Mouse (Mus musculus) forebrain, postnatal 0 days (tissue): ENCODE measurements around the gene Ambra1. TPM values are rescaled to one million over a fixed set of nuclear protein-coding genes. Genes with fewer than 3 reads are reported as not detected.
A peak's percentile ranks its signal among the peaks of the same experiment; 100 is the strongest.

ENCODE experiments used
- ATAC-seq: fragments of 200-750 bp; cut with Nextera tagmentation; 2 replicates; pipeline ENCODE4 v1.8.0; 2017; ENCODE audit warnings: mild to moderate bottlenecking, moderate library complexity
- DNase-seq: peaks from one replicate; pipeline ENCODE4 v3.0.0-alpha.2; 2015
- H3K27ac ChIP-seq: fragments of 300-500 bp; sonication (generic); 2 replicates; pipeline ENCODE4 v1.5.1; 2014; ENCODE audit warnings: low read depth, mild to moderate bottlenecking, antibody characterized with exemption, low read length, moderate library complexity, mixed read lengths
- H3K27me3 ChIP-seq: fragments of 300-500 bp; sonication (generic); 2 replicates; pipeline ENCODE4 v1.6.1; 2014; ENCODE audit warnings: mild to moderate bottlenecking, low read length, mixed read lengths; ENCODE audit not compliant: insufficient read depth
- H3K36me3 ChIP-seq: fragments of 300-500 bp; sonication (generic); 2 replicates; pipeline ENCODE4 v1.6.1; 2014; ENCODE audit warnings: mild to moderate bottlenecking, moderate library complexity; ENCODE audit not compliant: insufficient read depth
- H3K4me1 ChIP-seq: fragments of 300-500 bp; sonication (generic); 2 replicates; pipeline ENCODE4 v1.6.1; 2014; ENCODE audit warnings: antibody characterized with exemption; ENCODE audit not compliant: insufficient read depth
- H3K4me2 ChIP-seq: fragments of 300-500 bp; sonication (generic); 2 replicates; pipeline ENCODE4 v1.6.1; 2014; ENCODE audit warnings: low read depth, mild to moderate bottlenecking, moderate library complexity
- H3K4me3 ChIP-seq: fragments of 300-500 bp; sonication (generic); 2 replicates; pipeline ENCODE4 v1.5.1; 2014; ENCODE audit warnings: low read depth, low read length, mixed read lengths
- H3K9ac ChIP-seq: fragments of 300-500 bp; sonication (generic); 2 replicates; pipeline ENCODE4 v1.6.1; 2014; ENCODE audit warnings: mild to moderate bottlenecking
- H3K9me3 ChIP-seq: fragments of 300-500 bp; sonication (generic); 2 replicates; pipeline ENCODE4 v1.6.1; 2016; ENCODE audit warnings: low read length
- CTCF ChIP-seq: sonication (generic); IDR thresholded peaks from 2 replicates; pipeline ENCODE4 v1.5.1; 2016; ENCODE audit warnings: antibody characterized with exemption, control low read depth, low read depth
- WGBS: fragments of 180-500 bp; shearing (Covaris S2); extraction: QIAGEN DNeasy Blood & Tissue Kit; methylation state at CpG from one replicate; pipeline ENCODE4 v1.1.7; 2014; 5-methylcytosine and 5-hydroxymethylcytosine counted together
- polyA plus RNA-seq: library from polyadenylated mRNA; unstranded; fragments of >200 nt; fragmentation: Nextera tagmentation; extraction: Ambion mirVana; gene quantifications from 2 replicates; pipeline ENCODE4 v1.2.1, GENCODE M21; 2015
- total RNA-seq: library from RNA; depleted of rRNA; stranded (reverse); fragments of >200 nt; gene quantifications from 2 replicates; pipeline ENCODE4 v1.2.3, GENCODE M21; 2014

The Ambra1 gene
- total and polyA plus RNA-seq, 2 experiments from 2014 or later: 17.0 to 47.2 TPM

DNA sequence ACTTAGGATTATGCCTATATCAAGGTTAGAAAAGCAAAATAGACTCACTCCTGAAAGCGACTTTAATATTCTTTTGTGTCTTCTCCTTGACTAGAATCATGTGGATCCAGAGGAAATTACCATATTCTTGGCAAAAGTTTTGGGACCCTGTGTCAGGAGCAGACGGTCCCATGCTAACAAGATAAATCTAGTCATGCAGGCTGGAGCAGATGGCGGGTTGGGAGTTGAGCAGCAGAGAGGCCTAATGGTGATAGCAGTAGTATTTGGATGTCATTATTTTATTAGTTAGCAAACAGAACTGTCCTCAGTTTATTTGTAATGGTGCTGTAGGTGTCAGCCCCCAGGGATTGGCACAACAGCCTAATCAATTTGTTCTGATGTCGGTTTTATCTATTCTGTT lies 154.0 kb downstream of the Ambra1 start:
- no peaks in the 10 kb centered on the region for H3K4me1 ChIP-seq
- H3K27me3 ChIP-seq: no peaks in the 10 kb centered on the region
- no peak overlapping the region for H3K9ac ChIP-seq
- WGBS: 66% methylated on average over 4 of the region's 4 CpGs
- peak; percentile 78 for ATAC-seq
- peaks cover 12% of the 10 kb centered on the region; the same call in 1 of the 2 replicates for H3K36me3 ChIP-seq
- peak; percentile 51 for DNase-seq
- H3K4me2 ChIP-seq: no peak overlapping the region
- TF ChIP-seq CTCF: no peak
- no peak overlapping the region for H3K27ac ChIP-seq
- no peak overlapping the region for H3K4me3 ChIP-seq
- H3K9me3 ChIP-seq: no peaks in the 10 kb centered on the region

DNA sequence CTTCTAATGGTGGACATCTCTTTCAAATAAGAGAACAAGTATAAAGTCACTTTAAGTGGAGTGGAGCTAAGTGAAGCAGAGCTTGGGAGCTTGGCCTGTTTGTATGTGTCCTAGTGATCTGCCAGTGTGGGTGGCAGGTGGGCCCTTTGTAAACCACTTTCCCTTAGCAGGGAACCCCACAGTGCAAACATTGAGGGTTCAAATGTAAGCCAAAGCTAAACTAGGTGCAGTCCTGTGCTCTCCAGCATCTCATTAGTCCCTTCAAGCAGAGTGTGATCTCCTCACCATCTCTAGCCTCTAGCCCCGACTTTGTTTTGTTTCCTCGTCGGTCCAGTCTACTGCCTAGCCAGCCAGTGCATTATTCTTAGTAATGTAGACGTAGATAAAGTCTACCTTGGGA lies 154.7 kb downstream of the Ambra1 start:
- no peak overlapping the region for H3K4me3 ChIP-seq
- no peak for TF ChIP-seq CTCF
- H3K9me3 ChIP-seq: no peaks in the 10 kb centered on the region
- peaks cover 12% of the 10 kb centered on the region; the same call in 1 of the 2 replicates for H3K36me3 ChIP-seq
- ATAC-seq (no peak), DNase-seq (no peak)
- no peaks in the 10 kb centered on the region for H3K4me1 ChIP-seq
- H3K9ac ChIP-seq: no peak overlapping the region
- H3K27me3 ChIP-seq: no peaks in the 10 kb centered on the region
- no peak overlapping the region for H3K27ac ChIP-seq
- WGBS: 75% methylated on average over 4 of the region's 4 CpGs
- no peak overlapping the region for H3K4me2 ChIP-seq

DNA sequence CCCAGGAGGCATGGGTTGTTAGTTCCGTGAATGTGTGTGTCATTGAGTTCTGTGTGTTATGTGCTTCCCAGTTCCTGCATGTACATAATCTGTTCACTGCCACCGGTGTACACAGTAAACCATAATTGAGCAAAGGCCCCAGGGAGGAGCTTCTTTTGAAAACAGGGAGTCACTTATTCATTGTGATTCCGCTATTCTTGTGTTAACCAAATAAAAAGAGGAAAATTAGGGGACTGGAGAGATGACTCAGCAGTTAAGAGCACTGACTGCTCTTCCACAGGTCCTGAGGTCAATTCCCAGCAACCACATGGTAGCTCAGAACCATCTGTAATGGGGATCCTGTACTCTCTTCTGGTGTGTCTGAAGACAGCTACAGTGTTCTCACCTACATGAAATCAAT lies 164.8 kb downstream of the Ambra1 start:
- no peak overlapping the region for H3K27ac ChIP-seq
- H3K27me3 ChIP-seq: no peaks in the 10 kb centered on the region
- ATAC-seq (no peak), DNase-seq (no peak)
- 84% methylated on average over 3 of the region's 3 CpGs for WGBS
- no peak overlapping the region for H3K9ac ChIP-seq
- H3K4me1 ChIP-seq: no peaks in the 10 kb centered on the region
- H3K4me2 ChIP-seq: no peak overlapping the region
- H3K4me3 ChIP-seq: no peak overlapping the region
- TF ChIP-seq CTCF: no peak
- H3K9me3 ChIP-seq: no peaks in the 10 kb centered on the region
- H3K36me3 ChIP-seq: 0 out of 2 replicates have a peak, but pooled peaks cover under 1% of the 10 kb centered on the region

DNA sequence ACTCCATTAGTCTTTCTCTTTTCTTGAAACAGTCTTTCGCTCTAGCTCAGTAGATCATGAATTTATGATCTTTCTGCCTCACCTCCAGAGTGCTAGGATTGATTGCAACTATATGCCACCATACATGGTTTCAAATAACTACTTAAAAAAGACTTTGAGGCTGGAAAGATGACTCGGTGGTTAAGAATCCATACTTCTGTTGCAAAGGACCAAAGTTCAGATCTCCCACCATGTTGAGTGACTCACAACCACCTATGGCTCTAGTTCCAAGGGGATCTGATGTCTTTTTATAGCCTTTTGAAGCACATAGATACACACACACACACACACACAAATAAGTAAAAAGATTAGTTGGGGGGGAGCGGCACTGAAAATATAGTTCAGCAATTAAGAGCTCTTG lies 165.5 kb downstream of the Ambra1 start:
- DNase-seq (no peak), ATAC-seq (no peak)
- Histone ChIP-seq H3K27me3 (no peaks in the 10 kb centered on the region), H3K4me2 (no peak overlapping the region), H3K9ac (no peak overlapping the region), H3K27ac (no peak overlapping the region), H3K4me3 (no peak overlapping the region), H3K4me1 (no peaks in the 10 kb centered on the region), H3K9me3 (no peaks in the 10 kb centered on the region), H3K36me3 (peaks cover 7% of the 10 kb centered on the region; the same call in 1 of the 2 replicates)
- WGBS: 95% methylated on average over 3 of the region's 3 CpGs
- TF ChIP-seq CTCF: no peak

DNA sequence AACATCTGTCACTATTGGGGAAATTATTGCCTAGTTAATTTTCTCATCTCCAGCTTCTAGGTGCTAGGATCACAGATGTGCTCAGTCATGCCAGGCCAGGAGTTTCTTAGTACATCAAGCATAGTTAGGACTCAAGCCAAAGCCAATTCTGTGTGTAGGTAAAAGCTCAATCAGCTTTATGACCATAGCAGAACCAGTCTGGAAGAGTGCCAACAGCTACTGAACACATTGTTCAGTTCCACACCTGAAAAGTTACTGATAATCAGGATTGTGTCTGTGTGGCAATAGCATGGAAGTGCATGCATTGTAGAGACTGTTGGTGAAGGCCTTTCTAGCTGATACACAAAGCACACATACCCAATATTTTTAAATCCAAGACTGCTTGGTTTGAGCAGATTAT lies 168.0 kb downstream of the Ambra1 start:
- Histone ChIP-seq H3K4me3 (no peak overlapping the region), H3K9ac (no peak overlapping the region), H3K4me2 (no peak overlapping the region), H3K9me3 (no peaks in the 10 kb centered on the region), H3K4me1 (no peaks in the 10 kb centered on the region), H3K27ac (no peak overlapping the region), H3K36me3 (peaks cover 19% of the 10 kb centered on the region), H3K27me3 (no peaks in the 10 kb centered on the region)
- DNase-seq (no peak), ATAC-seq (no peak)
- TF ChIP-seq CTCF: no peak

DNA sequence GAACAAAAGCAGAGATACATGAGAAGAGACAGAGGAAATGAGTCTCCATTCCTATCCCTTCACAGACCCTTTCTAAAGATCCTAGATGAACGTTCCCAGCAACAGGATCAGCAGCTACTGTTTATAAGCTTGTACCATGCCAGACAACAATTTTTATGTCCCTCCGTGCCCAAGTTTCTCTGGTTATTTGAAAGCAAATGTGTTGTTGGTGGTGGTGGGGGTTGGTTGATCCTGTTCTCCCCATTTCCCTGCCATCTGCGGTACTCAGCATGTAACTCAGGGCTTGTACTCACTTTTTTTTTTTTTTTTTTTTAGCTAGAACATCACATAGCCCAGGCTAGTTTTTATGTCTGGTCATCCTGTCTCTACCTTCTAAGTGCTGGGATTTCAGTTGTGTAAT lies 169.2 kb downstream of the Ambra1 start:
- ATAC-seq (no peak), DNase-seq (no peak)
- Histone ChIP-seq H3K27me3 (no peaks in the 10 kb centered on the region), H3K9ac (no peak overlapping the region), H3K4me1 (no peaks in the 10 kb centered on the region), H3K9me3 (no peaks in the 10 kb centered on the region), H3K4me2 (no peak overlapping the region), H3K27ac (no peak overlapping the region), H3K4me3 (no peak overlapping the region), H3K36me3 (peaks cover 19% of the 10 kb centered on the region)
- WGBS: 90% methylated on average over 3 of the region's 3 CpGs
- no peak for TF ChIP-seq CTCF

DNA sequence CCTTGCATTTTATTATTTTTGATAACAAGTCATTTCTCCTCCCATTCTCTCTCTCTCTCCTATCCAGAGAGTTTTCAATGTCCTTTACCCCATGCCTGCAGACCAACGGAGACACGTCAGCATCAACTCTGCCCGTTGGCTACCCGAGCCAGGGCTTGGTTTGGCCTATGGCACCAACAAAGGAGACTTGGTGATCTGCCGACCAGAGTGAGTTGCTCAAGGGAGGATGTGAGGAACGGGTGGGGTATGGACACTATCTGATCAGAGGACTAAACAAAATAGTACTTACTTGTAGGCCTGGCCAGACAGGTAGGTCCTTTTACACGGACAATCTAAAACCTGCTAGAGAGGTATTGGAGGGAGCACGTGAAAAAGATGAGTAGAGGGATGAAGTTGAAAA lies 170.5 kb downstream of the Ambra1 start:
- ATAC-seq (no peak), DNase-seq (no peak)
- WGBS: 94% methylated on average over 8 of the region's 8 CpGs
- peaks cover 19% of the 10 kb centered on the region for H3K36me3 ChIP-seq
- H3K9me3 ChIP-seq: no peaks in the 10 kb centered on the region
- H3K4me2 ChIP-seq: no peak overlapping the region
- no peak overlapping the region for H3K4me3 ChIP-seq
- no peak overlapping the region for H3K27ac ChIP-seq
- no peaks in the 10 kb centered on the region for H3K27me3 ChIP-seq
- TF ChIP-seq CTCF: no peak
- H3K9ac ChIP-seq: no peak overlapping the region
- H3K4me1 ChIP-seq: no peaks in the 10 kb centered on the region

DNA sequence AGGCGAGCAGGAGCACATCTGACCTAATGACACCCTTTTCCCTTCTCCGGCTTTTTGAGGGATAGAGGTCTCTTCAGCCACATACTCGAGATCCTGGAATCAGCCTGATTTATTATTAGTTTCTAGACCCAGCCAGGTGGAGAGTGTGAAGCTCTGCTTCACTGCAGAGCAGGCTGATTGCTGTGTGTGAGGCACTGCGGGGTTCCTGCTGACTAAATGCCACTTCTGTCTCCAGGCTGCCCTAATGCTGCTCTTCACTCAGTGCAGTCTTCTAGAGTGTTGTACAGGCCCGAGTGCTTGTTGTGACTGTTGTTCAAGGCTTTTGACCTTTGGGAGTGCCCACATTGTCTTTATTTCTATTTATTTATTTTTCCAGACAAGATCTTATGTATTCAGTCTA lies 172.4 kb downstream of the Ambra1 start:
- Histone ChIP-seq H3K36me3 (peaks cover 19% of the 10 kb centered on the region), H3K9ac (no peak overlapping the region), H3K27me3 (no peaks in the 10 kb centered on the region), H3K4me2 (no peak overlapping the region), H3K9me3 (no peaks in the 10 kb centered on the region), H3K27ac (no peak overlapping the region), H3K4me1 (no peaks in the 10 kb centered on the region), H3K4me3 (no peak overlapping the region)
- WGBS: 69% methylated on average over 5 of the region's 5 CpGs
- ATAC-seq (no peak), DNase-seq (no peak)
- no peak for TF ChIP-seq CTCF
